Mouse (Mus musculus) lung, embryonic 15.5 days (tissue): Measurements from ENCODE around the gene Dusp16. TPM values are rescaled to one million over a fixed set of nuclear protein-coding genes. Genes with fewer than 3 reads are reported as not detected.
A peak's percentile ranks its signal among the peaks of the same experiment; 100 is the strongest.

Experiments used
- ATAC-seq: fragments of 200-750 bp; cut with Nextera tagmentation; 2 replicates; pipeline ENCODE4 v1.8.0; 2017; ENCODE audit warnings: moderate number of reproducible peaks, borderline replicate concordance; ENCODE audit not compliant: low FRiP score, low TSS enrichment; ENCODE audit errors: extremely low read depth
- H3K27ac ChIP-seq: fragments of 300-500 bp; sonication (generic); 2 replicates; pipeline ENCODE4 v1.5.1; 2015; ENCODE audit warnings: moderate library complexity, mild to moderate bottlenecking, inconsistent platforms
- H3K27me3 ChIP-seq: fragments of 300-500 bp; sonication (generic); 2 replicates; pipeline ENCODE4 v1.6.1; 2015; ENCODE audit warnings: inconsistent platforms
- H3K36me3 ChIP-seq: fragments of 300-500 bp; sonication (generic); 2 replicates; pipeline ENCODE4 v1.6.1; 2015; ENCODE audit warnings: inconsistent platforms
- H3K4me1 ChIP-seq: fragments of 300-500 bp; sonication (generic); 2 replicates; pipeline ENCODE4 v1.6.1; 2015; ENCODE audit warnings: inconsistent platforms
- H3K4me2 ChIP-seq: fragments of 300-500 bp; sonication (generic); 2 replicates; pipeline ENCODE4 v1.6.1; 2015; ENCODE audit warnings: inconsistent platforms, mild to moderate bottlenecking, moderate library complexity
- H3K4me3 ChIP-seq: fragments of 300-500 bp; sonication (generic); 2 replicates; pipeline ENCODE4 v1.5.1; 2015; ENCODE audit warnings: mild to moderate bottlenecking, inconsistent platforms
- H3K9ac ChIP-seq: fragments of 300-500 bp; sonication (generic); 2 replicates; pipeline ENCODE4 v1.6.1; 2015; ENCODE audit warnings: inconsistent platforms
- H3K9me3 ChIP-seq: fragments of 300-500 bp; sonication (generic); 2 replicates; pipeline ENCODE4 v1.6.1; 2016; ENCODE audit warnings: inconsistent platforms
- WGBS: fragments of 180-500 bp; shearing (Covaris S2); methylation state at CpG from one replicate; pipeline ENCODE4 v1.1.7; 2015; 5-methylcytosine and 5-hydroxymethylcytosine counted together
- polyA plus RNA-seq: library from polyadenylated mRNA; unstranded; fragments of >200 nt; fragmentation: Nextera tagmentation; extraction: Ambion mirVana; gene quantifications from 2 replicates; pipeline ENCODE4 v1.2.1, GENCODE M21; 2015

Dusp16 gene
- polyA plus RNA-seq, 1 experiment from 2014 or later = 11.6 TPM

DNA sequence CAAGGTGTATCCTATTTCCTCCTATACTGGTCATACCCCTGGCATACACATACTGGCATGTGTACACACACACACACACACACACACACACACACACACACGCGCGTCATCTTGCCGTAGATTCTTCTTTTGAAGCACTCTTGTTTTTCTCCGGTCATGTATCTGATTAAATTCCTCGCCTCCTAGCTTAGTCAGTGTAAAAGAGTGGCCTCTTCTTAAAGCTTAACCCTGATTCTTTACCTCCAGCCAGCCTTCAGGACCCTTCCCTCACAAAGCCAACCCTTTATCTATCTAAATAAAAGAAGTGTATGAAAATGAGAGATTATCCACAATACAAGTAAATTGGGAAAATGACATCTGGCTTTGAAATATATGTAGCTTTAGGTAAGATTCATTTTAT lies 3.3 kb downstream of the Dusp16 start:
- Histone ChIP-seq H3K4me1 (peaks cover 16% of the 10 kb centered on the region), H3K4me3 (no peak overlapping the region), H3K9me3 (no peaks in the 10 kb centered on the region), H3K27ac (no peak overlapping the region), H3K36me3 (no peaks in the 10 kb centered on the region), H3K9ac (no peak overlapping the region), H3K4me2 (no peak overlapping the region), H3K27me3 (no peaks in the 10 kb centered on the region)
- 75% methylated on average over 6 of the region's 6 CpGs for WGBS
- no peak for ATAC-seq

DNA sequence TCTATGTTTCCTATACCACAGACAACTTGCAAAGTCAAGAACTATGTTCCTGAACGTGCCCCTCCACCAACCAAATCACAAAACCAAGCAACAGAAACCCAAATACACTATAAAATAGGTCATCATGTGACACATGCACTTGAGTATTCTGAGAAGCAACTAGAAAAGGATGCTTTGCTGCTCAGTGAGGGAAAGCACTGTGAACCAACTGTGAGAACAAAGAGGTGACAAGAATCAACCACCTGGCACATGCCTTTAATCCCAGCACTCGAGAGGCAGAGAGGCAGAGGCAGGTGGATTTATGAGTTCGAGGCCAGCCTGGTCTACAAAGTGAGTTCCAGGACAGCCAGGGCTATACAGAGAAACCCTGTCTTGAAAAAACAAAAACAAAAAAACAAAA lies 6.0 kb downstream of the Dusp16 start:
- WGBS = 66% methylated on average over 3 of the region's 3 CpGs
- ATAC-seq = no peak
- Histone ChIP-seq H3K9me3 (no peaks in the 10 kb centered on the region), H3K27ac (no peak overlapping the region), H3K36me3 (no peaks in the 10 kb centered on the region), H3K4me1 (peaks cover 11% of the 10 kb centered on the region), H3K4me3 (no peak overlapping the region), H3K27me3 (no peaks in the 10 kb centered on the region), H3K9ac (no peak overlapping the region), H3K4me2 (no peak overlapping the region)

DNA sequence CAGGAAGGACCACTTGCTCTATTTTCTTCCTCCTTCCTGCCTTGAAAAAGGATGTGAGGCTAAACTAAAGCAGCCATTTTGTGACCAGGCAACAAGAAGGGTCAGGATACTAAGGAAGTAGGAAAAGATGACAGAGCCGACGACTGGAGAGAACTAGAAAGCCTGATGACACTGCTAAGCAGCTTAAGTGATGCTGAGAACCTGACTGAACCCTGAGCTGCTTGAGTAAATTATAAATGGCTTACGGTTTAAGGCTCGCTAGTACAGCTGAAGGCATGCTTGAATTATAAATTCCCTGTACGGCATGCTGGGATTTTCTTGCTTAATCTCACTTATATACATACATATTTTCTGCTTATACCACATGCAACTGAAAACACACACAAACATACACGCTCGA lies 9.5 kb downstream of the Dusp16 start:
- Histone ChIP-seq H3K4me1 (no peaks in the 10 kb centered on the region), H3K4me3 (no peak overlapping the region)
- 85% methylated on average over 7 of the region's 7 CpGs for whole genome bisulfite sequencing

DNA sequence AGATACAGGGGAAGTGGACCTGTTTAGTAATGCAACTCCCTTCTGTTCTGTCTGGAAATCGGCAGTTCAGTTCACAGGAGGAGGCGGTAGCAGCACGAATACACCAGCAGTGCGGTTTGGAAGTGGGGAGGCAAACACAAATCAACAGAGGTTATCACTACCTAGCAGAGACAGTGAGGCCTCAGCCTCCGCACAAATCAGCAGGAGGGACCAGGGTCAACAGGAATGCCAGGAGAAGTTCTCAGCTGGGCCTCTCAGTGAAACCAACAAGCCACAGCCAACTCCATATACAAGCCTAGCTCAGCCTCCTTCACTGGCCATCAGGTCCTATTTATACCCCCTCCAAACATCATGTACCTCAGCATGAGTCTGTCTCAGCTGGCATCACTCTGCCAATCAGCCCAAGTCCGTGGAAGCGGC lies 10.9 kb downstream of the Dusp16 start:
- no peak overlapping the region for H3K4me2 ChIP-seq
- H3K27me3 ChIP-seq = no peaks in the 10 kb centered on the region
- H3K27ac ChIP-seq = no peak overlapping the region
- no peaks in the 10 kb centered on the region for H3K9me3 ChIP-seq
- H3K9ac ChIP-seq = no peak overlapping the region
- no peaks in the 10 kb centered on the region for H3K36me3 ChIP-seq
- no peaks in the 10 kb centered on the region for H3K4me1 ChIP-seq
- no peak for ATAC-seq
- WGBS = 70% methylated on average over 7 of the region's 7 CpGs
- H3K4me3 ChIP-seq = no peak overlapping the region

More for the DNA sequence above, 9.5 kb downstream of the Dusp16 start:
- Histone ChIP-seq H3K27me3 (no peaks in the 10 kb centered on the region), H3K36me3 (no peaks in the 10 kb centered on the region), H3K4me2 (no peak overlapping the region), H3K9ac (no peak overlapping the region), H3K9me3 (no peaks in the 10 kb centered on the region), H3K27ac (no peak overlapping the region)
- ATAC-seq = no peak

DNA sequence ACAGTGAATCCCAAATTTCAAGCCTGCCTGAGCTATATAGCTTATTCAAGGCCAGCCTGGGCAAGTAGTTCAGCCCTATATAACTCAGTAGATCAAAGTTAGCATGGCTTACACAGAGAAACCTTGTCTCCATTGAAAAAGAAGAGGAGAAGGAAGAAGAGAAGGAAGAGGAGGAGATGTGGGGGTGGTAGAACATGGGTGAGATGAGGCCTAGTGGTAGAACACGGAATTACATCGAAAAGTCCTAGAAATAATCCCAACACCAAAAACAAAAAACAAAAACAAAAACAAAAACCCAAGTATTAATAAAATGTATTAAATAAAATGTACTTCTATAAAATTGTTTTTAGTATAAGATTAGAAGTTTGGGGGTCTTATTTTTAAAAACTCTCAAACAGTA lies 12.4 kb downstream of the Dusp16 start:
- WGBS = 67% methylated on average over 2 of the region's 2 CpGs
- H3K36me3 ChIP-seq = no peaks in the 10 kb centered on the region
- H3K27me3 ChIP-seq = no peaks in the 10 kb centered on the region
- H3K9me3 ChIP-seq = no peaks in the 10 kb centered on the region
- H3K4me1 ChIP-seq = no peaks in the 10 kb centered on the region
- H3K4me3 ChIP-seq = no peak overlapping the region
- no peak overlapping the region for H3K27ac ChIP-seq
- no peak for ATAC-seq
- H3K9ac ChIP-seq = no peak overlapping the region
- H3K4me2 ChIP-seq = no peak overlapping the region

DNA sequence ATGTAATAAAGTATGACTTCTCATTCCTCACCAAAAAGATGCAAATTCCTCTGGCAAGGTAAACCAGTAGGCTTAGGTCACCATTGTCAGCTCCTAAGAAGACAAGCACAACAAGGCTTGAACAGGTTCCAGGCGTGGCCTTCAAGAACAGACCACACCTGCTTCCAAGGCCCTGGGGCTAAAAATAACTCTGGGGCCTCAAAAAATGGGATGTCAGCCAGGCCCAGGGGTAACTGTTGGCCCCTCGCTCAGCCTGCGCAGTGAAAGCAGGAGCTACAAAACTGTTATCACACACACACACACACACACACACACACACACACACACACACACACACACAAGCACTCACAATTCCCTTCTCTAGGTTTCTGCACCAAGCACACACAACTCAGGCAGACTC lies 18.5 kb downstream of the Dusp16 start:
- Histone ChIP-seq H3K4me1 (0 out of 2 replicates have a peak, but pooled peaks cover 4% of the 10 kb centered on the region), H3K9ac (no peak overlapping the region), H3K27ac (peak overlapping the region; percentile 12; the same call in 1 of the 2 replicates), H3K36me3 (no peaks in the 10 kb centered on the region), H3K4me3 (no peak overlapping the region), H3K27me3 (no peaks in the 10 kb centered on the region), H3K4me2 (no peak overlapping the region), H3K9me3 (no peaks in the 10 kb centered on the region)
- 16% methylated on average over 3 of the region's 3 CpGs for WGBS
- peak; percentile 69; the same call in 1 of the 2 replicates for ATAC-seq

DNA sequence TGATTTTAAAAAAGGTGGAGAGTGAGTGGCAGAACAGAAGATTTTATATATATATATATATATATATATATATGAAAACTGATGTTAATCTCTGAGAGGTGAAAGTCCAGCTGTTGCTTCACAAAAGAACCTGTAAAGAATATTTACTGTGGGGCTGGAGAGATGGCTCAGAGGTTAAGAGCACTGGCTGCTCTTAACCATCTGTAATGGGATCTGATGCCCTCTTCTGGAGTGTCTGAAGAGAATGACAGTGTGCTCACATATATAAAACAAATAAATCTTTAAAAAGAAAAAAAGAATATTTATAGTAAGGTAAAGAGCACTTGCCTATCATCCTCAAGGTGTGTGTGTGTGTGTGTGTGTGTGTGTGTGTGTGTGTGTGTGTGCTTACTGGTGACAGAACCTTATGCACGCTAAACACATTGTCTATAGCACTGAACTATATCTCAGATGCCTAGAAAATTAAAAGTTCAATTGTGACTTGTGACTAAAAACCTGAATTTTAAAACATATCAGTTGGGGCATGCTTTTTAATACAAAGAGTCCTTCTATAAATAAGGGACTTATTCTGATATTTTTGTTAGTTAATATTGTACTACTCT lies 19.0 kb downstream of the Dusp16 start:
- H3K36me3 ChIP-seq = no peaks in the 10 kb centered on the region
- no peak overlapping the region for H3K4me2 ChIP-seq
- no peak overlapping the region for H3K4me3 ChIP-seq
- no peak overlapping the region for H3K27ac ChIP-seq
- WGBS = 75% methylated on average over 1 of the region's 1 CpGs
- 0 out of 2 replicates have a peak, but pooled peaks cover 4% of the 10 kb centered on the region for H3K4me1 ChIP-seq
- H3K9me3 ChIP-seq = no peaks in the 10 kb centered on the region
- H3K27me3 ChIP-seq = no peaks in the 10 kb centered on the region
- H3K9ac ChIP-seq = no peak overlapping the region
- ATAC-seq = no peak

DNA sequence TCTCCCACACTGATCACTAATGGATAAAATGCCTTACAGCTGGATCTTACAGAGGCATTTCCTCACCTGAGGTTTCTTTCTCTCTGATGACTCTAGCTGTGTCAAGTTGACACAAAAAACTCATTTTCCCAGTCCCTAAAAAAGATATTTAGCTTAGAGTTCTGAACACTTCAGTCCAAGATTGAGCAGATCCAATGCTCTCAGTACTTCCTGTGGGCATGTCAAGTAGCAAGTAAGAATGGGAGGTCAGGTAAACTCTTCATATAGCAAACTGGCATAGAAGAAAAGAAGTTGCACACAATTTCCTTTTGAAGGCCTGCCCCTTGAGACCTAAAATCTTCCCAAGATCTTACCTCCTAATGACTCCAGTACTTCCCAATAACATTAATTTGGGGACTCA lies 22.1 kb downstream of the Dusp16 start:
- H3K9me3 ChIP-seq = no peaks in the 10 kb centered on the region
- H3K36me3 ChIP-seq = no peaks in the 10 kb centered on the region
- no peak overlapping the region for H3K27ac ChIP-seq
- no peak overlapping the region for H3K9ac ChIP-seq
- 0 out of 2 replicates have a peak, but pooled peaks cover 4% of the 10 kb centered on the region for H3K4me1 ChIP-seq
- H3K4me2 ChIP-seq = no peak overlapping the region
- no peak for ATAC-seq
- H3K27me3 ChIP-seq = no peaks in the 10 kb centered on the region
- no peak overlapping the region for H3K4me3 ChIP-seq

DNA sequence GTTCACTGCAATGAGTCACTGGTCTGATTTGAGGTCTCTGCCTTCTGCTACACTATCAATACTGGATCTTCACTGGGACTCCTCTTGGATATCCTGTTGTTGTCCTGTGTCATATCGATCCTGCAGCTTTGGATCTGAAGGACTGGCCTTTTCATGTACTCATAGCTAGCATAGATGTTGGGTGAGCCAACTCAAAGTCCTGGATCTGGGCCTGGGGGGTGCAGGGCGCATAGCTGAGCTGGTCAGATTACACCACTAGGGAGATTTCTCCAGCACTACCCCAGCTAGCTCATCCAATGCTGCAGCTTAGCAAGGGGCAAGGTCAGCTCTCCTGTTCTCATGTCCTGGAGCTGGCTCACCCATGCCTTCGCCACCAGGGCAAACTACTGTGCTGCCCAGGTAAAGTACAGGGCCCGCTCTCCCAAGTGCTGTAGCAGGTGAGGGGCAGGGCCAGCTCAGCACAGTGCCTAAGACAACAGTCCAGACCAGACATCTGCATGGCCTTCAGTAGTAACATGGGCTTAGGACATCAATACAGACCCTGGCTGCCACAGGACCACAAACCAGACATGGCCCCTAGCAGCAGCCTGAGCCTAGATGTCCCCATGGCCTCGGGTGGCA lies 27.9 kb downstream of the Dusp16 start:
- no peak overlapping the region for H3K4me3 ChIP-seq
- no peaks in the 10 kb centered on the region for H3K27me3 ChIP-seq
- no peak overlapping the region for H3K27ac ChIP-seq
- no peak; the same call in 1 of the 2 replicates for ATAC-seq
- H3K4me1 ChIP-seq = 0 out of 2 replicates have a peak, but pooled peaks cover 5% of the 10 kb centered on the region
- WGBS = 92% methylated on average over 5 of the region's 5 CpGs
- H3K9me3 ChIP-seq = no peaks in the 10 kb centered on the region
- H3K36me3 ChIP-seq = no peaks in the 10 kb centered on the region
- H3K9ac ChIP-seq = no peak overlapping the region
- no peak overlapping the region for H3K4me2 ChIP-seq

DNA sequence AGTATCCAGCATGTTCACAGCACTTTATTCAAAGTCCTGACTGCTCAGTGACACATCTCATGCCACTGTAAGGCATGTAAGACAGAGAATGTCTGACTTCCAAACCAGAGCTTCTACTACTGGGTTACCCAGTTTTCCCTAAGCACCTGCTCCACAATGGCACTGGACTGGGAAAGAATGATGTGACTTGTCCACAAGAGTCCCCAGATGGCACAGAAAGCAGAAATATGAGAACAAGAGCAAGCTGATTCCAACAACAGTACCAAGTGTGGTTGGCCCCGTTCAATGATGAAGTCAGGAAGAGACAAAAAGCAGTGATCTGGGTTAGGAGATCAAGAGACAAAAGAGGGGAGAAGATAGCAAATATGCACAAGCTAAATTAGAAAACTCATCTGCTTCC lies 29.0 kb downstream of the Dusp16 start:
- Histone ChIP-seq H3K9me3 (no peaks in the 10 kb centered on the region), H3K4me1 (0 out of 2 replicates have a peak, but pooled peaks cover 5% of the 10 kb centered on the region), H3K27ac (no peak overlapping the region), H3K4me2 (no peak overlapping the region), H3K9ac (no peak overlapping the region), H3K4me3 (no peak overlapping the region), H3K36me3 (no peaks in the 10 kb centered on the region), H3K27me3 (no peaks in the 10 kb centered on the region)
- 43% methylated on average over 1 of the region's 1 CpGs for WGBS
- ATAC-seq = no peak

DNA sequence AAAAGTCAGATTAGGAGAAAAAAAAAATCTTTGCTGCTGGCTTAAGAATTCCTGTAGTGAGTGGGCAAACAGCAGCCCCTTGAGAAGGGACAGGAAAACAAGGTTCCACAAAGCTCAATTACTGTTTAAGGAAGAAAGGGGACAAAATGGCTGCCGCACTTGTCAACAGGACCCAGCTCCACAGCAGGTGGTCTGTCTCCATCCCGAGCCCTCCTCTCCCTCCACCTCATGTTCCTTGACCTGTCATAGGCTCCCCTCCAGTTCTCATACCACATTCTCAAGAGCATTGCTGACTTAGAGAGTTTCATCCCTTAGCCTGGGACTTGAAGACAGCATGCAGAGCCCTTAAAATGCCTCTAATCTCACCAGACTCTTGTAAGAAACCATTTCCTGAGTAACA lies 30.6 kb downstream of the Dusp16 start:
- WGBS = 50% methylated on average over 2 of the region's 2 CpGs
- no peaks in the 10 kb centered on the region for H3K9me3 ChIP-seq
- H3K27me3 ChIP-seq = no peaks in the 10 kb centered on the region
- no peak overlapping the region for H3K9ac ChIP-seq
- H3K4me2 ChIP-seq = no peak overlapping the region
- ATAC-seq = no peak
- no peak overlapping the region for H3K4me3 ChIP-seq
- 0 out of 2 replicates have a peak, but pooled peaks cover 5% of the 10 kb centered on the region for H3K4me1 ChIP-seq
- no peak overlapping the region for H3K27ac ChIP-seq
- H3K36me3 ChIP-seq = no peaks in the 10 kb centered on the region

DNA sequence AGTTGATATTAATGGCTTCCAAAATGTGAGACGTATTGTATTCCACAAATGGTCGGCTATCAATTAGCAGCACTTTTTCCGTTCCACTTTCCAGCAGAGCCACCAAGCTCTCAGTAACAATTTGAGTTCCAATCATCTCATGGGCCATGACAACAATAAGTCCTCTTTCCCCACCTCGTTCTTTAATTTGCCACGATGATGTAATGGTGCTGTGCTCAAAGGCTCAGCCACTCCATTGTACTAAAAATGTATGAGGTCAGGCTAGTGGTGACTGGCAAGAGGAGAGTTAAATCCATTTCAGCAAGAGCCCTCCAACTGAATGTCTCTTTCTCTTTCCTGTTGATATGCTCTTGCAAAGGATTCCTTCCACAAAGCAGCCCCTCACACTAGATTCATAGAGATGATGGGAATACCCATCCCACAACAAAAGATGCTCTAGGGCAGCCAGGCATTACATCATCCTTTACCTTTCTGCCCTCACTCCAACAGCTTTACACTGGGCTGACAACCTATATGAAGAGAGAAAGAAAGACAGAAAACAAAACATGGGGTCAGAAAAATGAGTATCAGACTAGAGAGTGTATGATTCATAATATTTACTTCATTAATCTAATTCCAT lies 31.4 kb downstream of the Dusp16 start:
- H3K4me3 ChIP-seq = no peak overlapping the region
- H3K4me1 ChIP-seq = 0 out of 2 replicates have a peak, but pooled peaks cover 5% of the 10 kb centered on the region
- H3K4me2 ChIP-seq = no peak overlapping the region
- no peaks in the 10 kb centered on the region for H3K27me3 ChIP-seq
- 77% methylated on average over 5 of the region's 5 CpGs for WGBS
- H3K36me3 ChIP-seq = no peaks in the 10 kb centered on the region
- no peak overlapping the region for H3K27ac ChIP-seq
- no peak overlapping the region for H3K9ac ChIP-seq
- H3K9me3 ChIP-seq = no peaks in the 10 kb centered on the region
- ATAC-seq = no peak
